Mouse (Mus musculus) neural tube, embryonic 12.5 days (tissue): ENCODE measurements around the gene Cyp2f2. TPM values are rescaled to one million over a fixed set of nuclear protein-coding genes. Genes with fewer than 3 reads are reported as not detected.

Experiments used
- ATAC-seq: fragments of 200-750 bp; cut with Nextera tagmentation; 2 replicates; pipeline ENCODE4 v1.8.0; 2017; ENCODE audit warnings: low read depth, mild to moderate bottlenecking, moderate TSS enrichment, moderate library complexity; ENCODE audit not compliant: low FRiP score
- H3K27ac ChIP-seq: fragments of 300-500 bp; sonication (generic); 2 replicates; pipeline ENCODE4 v1.5.1; 2016
- H3K27me3 ChIP-seq: fragments of 300-500 bp; sonication (generic); replicated peaks from 2 replicates; pipeline ENCODE4 v1.6.1; 2016; ENCODE audit warnings: mild to moderate bottlenecking
- H3K36me3 ChIP-seq: fragments of 300-500 bp; sonication (generic); 2 replicates; pipeline ENCODE4 v1.6.1; 2016; ENCODE audit warnings: mild to moderate bottlenecking
- H3K4me1 ChIP-seq: fragments of 300-500 bp; sonication (generic); 2 replicates; pipeline ENCODE4 v1.6.1; 2016
- H3K4me2 ChIP-seq: fragments of 300-500 bp; sonication (generic); replicated peaks from 2 replicates; pipeline ENCODE4 v1.6.1; 2016; ENCODE audit warnings: mild to moderate bottlenecking
- H3K4me3 ChIP-seq: fragments of 300-500 bp; sonication (generic); 2 replicates; pipeline ENCODE4 v1.5.1; 2016
- H3K9ac ChIP-seq: fragments of 300-500 bp; sonication (generic); 2 replicates; pipeline ENCODE4 v1.6.1; 2016; ENCODE audit warnings: mild to moderate bottlenecking
- H3K9me3 ChIP-seq: fragments of 300-500 bp; sonication (generic); 2 replicates; pipeline ENCODE4 v1.6.1; 2016; ENCODE audit warnings: mild to moderate bottlenecking
- WGBS: fragments of 180-500 bp; shearing (Covaris S2); methylation state at CpG from one replicate; pipeline ENCODE4 v1.1.7; 2016; 5-methylcytosine and 5-hydroxymethylcytosine counted together
- polyA plus RNA-seq: library from polyadenylated mRNA; unstranded; fragments of >200 nt; fragmentation: Nextera tagmentation; extraction: Ambion mirVana; gene quantifications from 2 replicates; pipeline ENCODE4 v1.2.1, GENCODE M21; 2016

Gene Cyp2f2
- polyA plus RNA-seq, 1 experiment from 2014 or later, result not detected

DNA sequence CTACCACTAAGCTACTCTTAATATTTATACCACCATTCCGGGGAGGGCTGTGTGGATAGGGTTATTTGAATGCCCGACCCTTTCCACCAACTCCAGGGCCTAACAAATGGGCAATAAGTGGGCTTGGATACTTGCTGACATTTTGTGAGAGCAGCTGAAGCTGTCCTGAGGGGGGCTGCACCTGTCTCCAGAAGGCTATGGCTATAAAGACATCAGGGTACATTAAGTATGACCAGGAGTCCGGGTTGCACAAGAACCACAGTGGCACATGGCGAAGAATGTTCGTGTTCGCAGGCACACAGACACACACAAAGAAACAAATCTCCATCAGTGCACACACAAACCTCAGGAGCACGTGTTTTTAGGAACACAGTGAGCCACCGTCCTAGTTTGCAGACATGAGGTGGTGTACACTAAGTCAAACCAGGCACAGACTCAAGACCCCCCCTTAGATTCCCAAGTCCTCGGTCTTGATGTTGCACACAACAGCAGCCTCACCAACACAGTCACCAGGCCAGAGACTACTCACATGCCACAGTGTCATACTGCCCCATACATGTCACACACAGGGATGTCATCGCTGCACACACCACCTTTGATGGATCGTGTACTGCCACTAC, 47.9 kb downstream of the Cyp2f2 start:
- Histone ChIP-seq H3K36me3 (peaks cover 49% of the 10 kb centered on the region), H3K9me3 (no peaks in the 10 kb centered on the region), H3K4me3 (peak overlapping the region; percentile 75), H3K27ac (peak overlapping the region; percentile 96; the same call in 1 of the 2 replicates), H3K27me3 (no peaks in the 10 kb centered on the region), H3K4me2 (peak overlapping the region; percentile 77), H3K9ac (peak overlapping the region; percentile 90), H3K4me1 (peaks cover 41% of the 10 kb centered on the region)
- WGBS, result 78% methylated on average over 11 of the region's 11 CpGs
- ATAC-seq, result 0 out of 2 replicates have a peak, but pooled peaks have one; percentile 0

DNA sequence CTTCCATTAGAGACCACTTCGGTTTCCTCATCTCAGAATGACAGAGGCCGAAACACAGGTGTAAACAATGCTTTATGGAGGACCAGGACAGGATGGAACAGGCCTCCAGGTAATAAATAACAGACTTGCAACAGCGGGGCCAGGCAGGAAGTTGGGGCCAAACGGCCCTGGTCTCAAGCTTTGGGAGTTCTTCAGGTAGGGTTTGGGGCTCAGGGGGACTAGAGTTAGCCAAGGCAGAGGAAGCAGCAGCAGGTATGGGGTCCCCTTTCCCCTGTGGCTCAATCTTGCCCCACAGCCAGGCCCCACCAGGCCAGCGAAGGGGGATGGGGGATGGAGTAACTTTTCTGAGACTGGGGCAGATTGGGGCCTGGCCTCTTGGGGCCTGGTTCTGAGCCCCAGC, 48.7 kb downstream of the Cyp2f2 start:
- no peak for ATAC-seq
- Histone ChIP-seq H3K27me3 (no peaks in the 10 kb centered on the region), H3K36me3 (peaks cover 48% of the 10 kb centered on the region), H3K4me3 (no peak overlapping the region), H3K4me2 (no peak overlapping the region), H3K9me3 (no peaks in the 10 kb centered on the region), H3K27ac (no peak overlapping the region), H3K9ac (no peak overlapping the region), H3K4me1 (peaks cover 33% of the 10 kb centered on the region)
- 88% methylated on average over 5 of the region's 5 CpGs for WGBS

GRCm38 (mm10) chr7:27170981-27171380, 51.3 kb downstream of the Cyp2f2 start:
- no peak overlapping the region for H3K9ac ChIP-seq

GRCm38 (mm10) chr7:27174496-27174895, 54.8 kb downstream of the Cyp2f2 start:
- H3K27me3 ChIP-seq, result no peaks in the 10 kb centered on the region
- no peak overlapping the region for H3K4me2 ChIP-seq
- H3K4me1 ChIP-seq, result peaks cover 7% of the 10 kb centered on the region
- no peak for ATAC-seq
- no peak overlapping the region for H3K27ac ChIP-seq
- H3K36me3 ChIP-seq, result peaks cover 48% of the 10 kb centered on the region
- H3K9me3 ChIP-seq, result no peaks in the 10 kb centered on the region
- no peak overlapping the region for H3K9ac ChIP-seq
- no peak overlapping the region for H3K4me3 ChIP-seq
- WGBS, result 95% methylated on average over 15 of the region's 15 CpGs

More at GRCm38 (mm10) chr7:27170981-27171380, 51.3 kb downstream of the Cyp2f2 start:
- no peak overlapping the region for H3K4me3 ChIP-seq
- H3K27ac ChIP-seq, result no peak overlapping the region
- H3K4me2 ChIP-seq, result no peak overlapping the region
- ATAC-seq, result no peak
- peaks cover 50% of the 10 kb centered on the region for H3K36me3 ChIP-seq
- H3K27me3 ChIP-seq, result no peaks in the 10 kb centered on the region
- 90% methylated on average over 3 of the region's 3 CpGs for WGBS
- H3K4me1 ChIP-seq, result peaks cover 9% of the 10 kb centered on the region
- no peaks in the 10 kb centered on the region for H3K9me3 ChIP-seq

DNA sequence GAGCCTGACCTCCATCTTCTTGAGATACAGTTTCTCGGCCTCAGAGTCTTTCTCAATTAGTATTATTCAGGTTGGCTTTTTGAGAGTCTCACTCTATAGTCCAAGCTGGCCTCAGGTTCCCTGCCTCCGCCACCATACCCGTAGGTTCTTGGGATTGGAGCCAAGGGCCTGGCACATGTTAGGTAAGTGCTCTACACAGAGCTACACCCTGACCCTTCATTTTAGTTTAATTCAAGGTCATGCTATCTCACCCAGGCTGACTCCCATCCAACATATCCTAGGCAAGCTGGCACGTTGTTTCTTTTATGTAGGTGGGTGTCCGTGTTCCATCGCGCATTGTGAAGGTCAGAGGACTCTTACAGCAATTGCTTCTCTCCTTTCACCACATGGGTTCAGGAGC, 55.2 kb downstream of the Cyp2f2 start:
- Histone ChIP-seq H3K9me3 (no peaks in the 10 kb centered on the region), H3K4me3 (no peak overlapping the region), H3K4me1 (peaks cover 9% of the 10 kb centered on the region), H3K27ac (no peak overlapping the region), H3K36me3 (peaks cover 48% of the 10 kb centered on the region), H3K4me2 (no peak overlapping the region), H3K27me3 (no peaks in the 10 kb centered on the region), H3K9ac (no peak overlapping the region)
- no peak for ATAC-seq
- 94% methylated on average over 7 of the region's 7 CpGs for WGBS

- Histone ChIP-seq H3K9ac (peak overlapping the region; percentile 62), H3K27ac (peak overlapping the region; percentile 81; the same call in 1 of the 2 replicates), H3K27me3 (no peaks in the 10 kb centered on the region), H3K36me3 (peaks cover 25% of the 10 kb centered on the region), H3K4me1 (peaks cover 9% of the 10 kb centered on the region), H3K4me3 (peak overlapping the region; percentile 75), H3K9me3 (no peaks in the 10 kb centered on the region), H3K4me2 (peak overlapping the region; percentile 53)
- 19% methylated on average over 4 of the region's 4 CpGs for WGBS
- ATAC-seq, result peak; percentile 23; the same call in 1 of the 2 replicates
Measured at GRCm38 (mm10) chr7:27177942-27178323, 58.2 kb downstream of the Cyp2f2 start.

- no peaks in the 10 kb centered on the region for H3K9me3 ChIP-seq
- peak within 1 kb of the TSS; percentile 81; the same call in 1 of the 2 replicates for H3K27ac ChIP-seq
- peak; percentile 97 for ATAC-seq
- H3K4me1 ChIP-seq, result peaks cover 9% of the 10 kb centered on the region
- H3K4me2 ChIP-seq, result peak within 1 kb of the TSS; percentile 53
- WGBS, result under 1% methylated on average over 53 of the region's 53 CpGs
- no peaks in the 10 kb centered on the region for H3K27me3 ChIP-seq
- H3K4me3 ChIP-seq, result peak within 1 kb of the TSS; percentile 75
- H3K36me3 ChIP-seq, result peaks cover 27% of the 10 kb centered on the region
- H3K9ac ChIP-seq, result peak within 1 kb of the TSS; percentile 62
Measured at GRCm38 (mm10) chr7:27178324-27179216, 58.9 kb downstream of the Cyp2f2 start, which contains the start of gene Rab4b. TSS of gene Rab4b (minus strand) at chr7:27178896.

DNA sequence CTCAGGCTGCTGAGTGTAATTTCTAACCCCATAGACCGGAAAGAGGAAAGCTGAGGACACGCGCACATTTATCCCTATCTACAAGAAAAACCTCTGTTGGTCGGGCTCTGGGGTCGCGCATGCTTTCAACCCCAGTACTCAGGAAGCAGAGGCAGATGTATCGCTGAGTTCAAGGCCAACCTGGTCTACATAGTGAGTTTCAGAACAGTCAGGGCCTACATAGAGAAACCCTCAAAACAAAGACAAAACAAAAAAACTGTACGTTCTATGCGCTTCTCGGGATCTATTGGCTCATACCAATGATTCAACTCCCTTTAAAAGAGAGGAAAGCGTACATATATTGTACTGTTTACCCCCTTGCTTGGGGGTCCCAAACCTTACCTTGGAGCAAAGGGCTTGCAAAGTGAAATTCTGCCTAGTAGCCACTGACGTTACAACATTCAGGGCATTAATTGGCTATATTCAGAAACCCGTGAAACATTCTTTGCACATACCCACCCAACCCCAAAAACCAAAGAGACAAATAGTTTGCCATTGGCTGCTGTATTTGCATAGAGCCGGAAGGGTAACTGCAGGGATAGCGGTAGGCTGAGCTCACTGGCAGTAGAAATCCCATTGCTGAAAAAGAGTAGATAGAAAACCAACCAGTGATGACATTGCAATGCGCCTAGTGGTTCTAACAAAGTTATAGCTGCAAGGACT, 59.7 kb downstream of the Cyp2f2 start:
- no peaks in the 10 kb centered on the region for H3K9me3 ChIP-seq
- H3K4me1 ChIP-seq, result peaks cover 9% of the 10 kb centered on the region
- WGBS, result 50% methylated on average over 16 of the region's 16 CpGs
- H3K27me3 ChIP-seq, result no peaks in the 10 kb centered on the region
- no peak overlapping the region for H3K9ac ChIP-seq
- H3K4me3 ChIP-seq, result peak overlapping the region; percentile 75
- H3K27ac ChIP-seq, result 0 out of 2 replicates have a peak overlapping the region, but pooled peaks have one; percentile 37
- peak overlapping the region; percentile 53 for H3K4me2 ChIP-seq
- ATAC-seq, result 0 out of 2 replicates have a peak, but pooled peaks have one; percentile 1
- H3K36me3 ChIP-seq, result peaks cover 24% of the 10 kb centered on the region

DNA sequence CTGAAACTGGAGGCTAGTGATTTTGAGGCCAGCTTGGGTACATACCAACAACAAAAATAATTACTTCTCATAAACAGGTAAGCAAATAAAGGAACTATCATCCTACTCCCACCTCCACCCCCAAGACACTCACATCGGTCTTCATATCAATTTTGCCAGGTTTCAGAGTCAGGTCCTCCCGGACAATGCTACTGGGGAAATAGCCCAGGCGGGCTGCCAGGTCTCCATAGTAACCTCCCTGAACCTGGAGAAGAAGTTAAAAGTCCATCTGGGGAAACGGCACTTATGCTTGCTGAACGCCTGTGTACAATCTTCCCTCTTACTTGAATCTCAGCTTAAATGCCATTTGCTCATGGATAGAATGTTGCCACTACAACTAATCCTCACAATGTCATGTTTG, 60.3 kb downstream of the Cyp2f2 start:
- no peak for ATAC-seq
- Histone ChIP-seq H3K9me3 (no peaks in the 10 kb centered on the region), H3K27ac (no peak overlapping the region), H3K4me3 (no peak overlapping the region), H3K27me3 (no peaks in the 10 kb centered on the region), H3K9ac (no peak overlapping the region), H3K4me2 (no peak overlapping the region), H3K4me1 (peaks cover 9% of the 10 kb centered on the region), H3K36me3 (peaks cover 24% of the 10 kb centered on the region)
- 54% methylated on average over 5 of the region's 5 CpGs for WGBS

DNA sequence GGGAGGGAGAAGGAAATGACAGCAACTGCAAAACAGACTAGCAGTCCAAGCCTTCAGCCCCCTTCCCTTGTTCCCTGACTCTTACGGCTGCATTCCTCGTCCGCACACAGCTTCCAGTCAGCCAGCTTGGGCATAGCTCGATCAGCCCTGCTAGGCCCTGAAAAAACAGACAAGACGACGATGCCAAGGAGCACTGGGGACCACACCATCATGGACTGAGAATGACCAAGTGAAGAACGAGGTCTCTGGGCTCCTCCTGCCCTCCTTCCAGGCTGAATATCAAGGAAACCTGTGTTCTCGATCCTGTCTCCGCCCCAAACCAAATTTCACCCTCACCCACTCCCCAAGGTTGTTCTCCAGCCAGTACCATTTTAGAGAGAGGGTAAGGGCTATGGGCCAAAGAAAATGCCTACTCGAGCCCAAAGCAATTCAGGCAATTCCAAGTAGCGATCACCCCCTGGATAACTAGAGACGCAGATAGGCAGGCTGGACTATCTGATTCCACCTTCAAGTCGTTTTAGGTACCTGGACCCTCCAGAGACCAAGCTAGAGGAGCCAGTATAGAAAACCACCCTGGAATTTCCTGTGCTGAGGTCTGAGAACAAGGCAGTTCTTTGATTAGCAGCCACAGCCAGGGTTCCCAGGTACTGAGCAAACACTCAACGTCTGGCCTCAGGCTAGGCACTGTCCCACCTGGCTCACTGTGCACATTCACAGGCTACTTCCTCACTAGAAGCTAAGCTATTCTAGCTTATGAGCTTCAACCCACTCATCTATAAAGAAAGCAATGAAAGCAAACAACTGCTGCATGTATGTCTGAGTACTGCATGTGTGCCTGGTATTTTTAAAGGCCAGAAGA, 61.4 kb downstream of the Cyp2f2 start, which contains the start of the genes Gm21983 and Mia:
Gene Gm21983 (minus strand): TSS at position 250 of the 859 bp plus-strand sequence.
Gene Mia (minus strand): TSS at position 321 of the 859 bp plus-strand sequence.
- Histone ChIP-seq H3K4me3 (no peak within 1 kb of the TSS), H3K4me1 (peaks cover 9% of the 10 kb centered on the region), H3K9ac (no peak within 1 kb of the TSS), H3K4me2 (no peak within 1 kb of the TSS), H3K36me3 (peaks cover 27% of the 10 kb centered on the region), H3K9me3 (no peaks in the 10 kb centered on the region), H3K27me3 (no peaks in the 10 kb centered on the region), H3K27ac (no peak within 1 kb of the TSS)
- ATAC-seq, result no peak
- WGBS, result 71% methylated on average over 14 of the region's 14 CpGs

- no peak overlapping the region for H3K4me3 ChIP-seq
- H3K36me3 ChIP-seq, result peaks cover 41% of the 10 kb centered on the region
- no peak overlapping the region for H3K4me2 ChIP-seq
- peaks cover 9% of the 10 kb centered on the region for H3K4me1 ChIP-seq
- H3K27ac ChIP-seq, result no peak overlapping the region
- H3K9ac ChIP-seq, result no peak overlapping the region
- no peaks in the 10 kb centered on the region for H3K9me3 ChIP-seq
- H3K27me3 ChIP-seq, result no peaks in the 10 kb centered on the region
- WGBS, result 91% methylated on average over 1 of the region's 1 CpGs
- no peak for ATAC-seq
Measured at GRCm38 (mm10) chr7:27182498-27182897, 62.8 kb downstream of the Cyp2f2 start.
